Mouse (Mus musculus): ENCODE measurements around the gene Uhrf1bp1.

The Uhrf1bp1 gene

GRCm38 (mm10) chr17:27848351-27848750 lies 7.9 kb upstream of the Uhrf1bp1 start:
- no peak for DNase-seq

- no peak for DNase-seq
These were observed 5.2 kb upstream of the Uhrf1bp1 start for GRCm38 (mm10) chr17:27851076-27851475.

GRCm38 (mm10) chr17:27856798-27857648 lies 782 bp downstream of the Uhrf1bp1 start:
- DNase-seq: peak; percentile 67

- DNase-seq: peak; percentile 34
These were observed 1.6 kb downstream of the Uhrf1bp1 start for GRCm38 (mm10) chr17:27857649-27858475.

- DNase-seq: peak; percentile 55
These were observed 2.9 kb downstream of the Uhrf1bp1 start for GRCm38 (mm10) chr17:27859131-27859530.

GRCm38 (mm10) chr17:27865461-27865860 lies 9.2 kb downstream of the Uhrf1bp1 start:
- no peak for DNase-seq

GRCm38 (mm10) chr17:27866737-27867136 lies 10.5 kb downstream of the Uhrf1bp1 start:
- no peak for DNase-seq

GRCm38 (mm10) chr17:27871851-27872250 lies 15.6 kb downstream of the Uhrf1bp1 start:
- DNase-seq: no peak

- DNase-seq: no peak
These were observed 17.3 kb downstream of the Uhrf1bp1 start for GRCm38 (mm10) chr17:27873583-27873982.

- DNase-seq: peak; percentile 63
These were observed 18.3 kb downstream of the Uhrf1bp1 start for GRCm38 (mm10) chr17:27874510-27874909.

GRCm38 (mm10) chr17:27881518-27881917 lies 25.3 kb downstream of the Uhrf1bp1 start:
- no peak for DNase-seq

GRCm38 (mm10) chr17:27883129-27883528 lies 26.9 kb downstream of the Uhrf1bp1 start:
- no peak for DNase-seq

GRCm38 (mm10) chr17:27883994-27884393 lies 27.8 kb downstream of the Uhrf1bp1 start:
- no peak for DNase-seq

GRCm38 (mm10) chr17:27886499-27887210 lies 30.4 kb downstream of the Uhrf1bp1 start:
- no peak for DNase-seq

GRCm38 (mm10) chr17:27907512-27908205 lies 51.4 kb downstream of the Uhrf1bp1 start:
- DNase-seq: peak; percentile 90

GRCm38 (mm10) chr17:27908206-27908887 lies 52.1 kb downstream of the Uhrf1bp1 start:
- DNase-seq: peak; percentile 51

- DNase-seq: peak; percentile 90
These were observed 52.8 kb downstream of the Uhrf1bp1 start, which contains the start of gene Anks1 for GRCm38 (mm10) chr17:27908888-27909621. TSS of gene Anks1 (plus strand) at chr17:27909306.

- peak; percentile 11 for DNase-seq
These were observed 53.6 kb downstream of the Uhrf1bp1 start, which contains the start of gene Taf11 for GRCm38 (mm10) chr17:27909622-27910500. TSS of gene Taf11 (minus strand) at chr17:27909844.

GRCm38 (mm10) chr17:27911371-27911770 lies 55.1 kb downstream of the Uhrf1bp1 start:
- no peak for DNase-seq

- no peak for DNase-seq
These were observed 58.5 kb downstream of the Uhrf1bp1 start for GRCm38 (mm10) chr17:27914742-27915141.
